Mouse (Mus musculus) NIH3T3 (cell line): ENCODE results near the gene Tmsb4x.
A peak's percentile ranks its signal among the peaks of the same experiment; 100 is the strongest.

Experiments
- DNase-seq: peaks from one replicate; pipeline ENCODE4 v3.0.0-alpha.2; 2012; ENCODE audit warnings: low read depth

Gene Tmsb4x

DNA sequence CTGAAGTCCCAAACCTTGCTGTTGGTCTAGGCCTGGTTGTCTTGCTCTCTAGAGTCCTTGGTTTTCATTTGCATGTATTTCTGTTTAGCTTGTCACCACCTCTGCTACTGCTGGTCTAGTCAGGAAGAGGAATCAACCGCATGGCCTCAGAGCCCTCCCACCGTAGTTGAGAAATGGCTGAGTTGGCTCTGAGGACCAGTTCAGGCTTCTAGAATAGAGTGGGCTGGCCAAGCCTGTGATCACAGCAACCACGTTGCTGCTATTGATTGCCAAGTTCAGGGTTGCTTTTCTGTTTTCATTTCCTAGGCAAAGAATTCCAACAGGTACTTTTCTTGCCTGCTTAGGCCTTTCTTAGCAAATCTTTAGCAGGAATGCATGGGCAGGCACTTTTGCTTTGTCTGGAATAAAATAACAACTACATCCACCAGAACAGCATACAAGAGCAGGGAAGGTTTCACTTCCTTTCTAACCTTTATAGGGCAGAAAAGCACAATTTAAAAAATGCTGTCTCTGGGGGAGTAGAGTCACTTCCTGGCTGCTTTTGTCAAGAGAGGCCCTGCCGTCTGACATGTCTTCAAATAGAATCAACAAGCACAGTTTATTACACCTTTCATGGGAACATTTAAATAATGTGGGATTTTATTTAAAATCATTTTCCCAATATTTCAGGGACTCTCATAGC is 29.0 kb downstream of the Tmsb4x start:
- peak; percentile 20 for DNase-seq

DNA sequence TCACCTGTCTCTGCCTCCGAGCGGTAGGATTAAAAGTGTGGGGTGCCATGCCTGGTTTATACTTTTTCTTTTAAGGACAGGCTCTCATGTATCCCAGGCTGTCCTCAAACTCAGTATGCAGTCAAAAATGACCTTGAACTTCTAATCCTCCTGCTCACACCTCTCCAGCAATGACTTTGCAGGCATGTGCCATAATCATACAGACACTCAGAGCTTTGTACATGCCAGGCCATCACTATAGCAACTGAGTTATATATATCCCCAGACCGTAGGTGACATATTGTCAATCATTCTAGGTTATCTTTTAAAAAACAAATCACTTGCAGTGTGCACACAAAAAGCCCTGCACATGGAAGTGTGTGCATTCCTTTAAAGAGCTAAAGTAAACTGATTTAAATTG is 29.6 kb downstream of the Tmsb4x start:
- no peak for DNase-seq

DNA sequence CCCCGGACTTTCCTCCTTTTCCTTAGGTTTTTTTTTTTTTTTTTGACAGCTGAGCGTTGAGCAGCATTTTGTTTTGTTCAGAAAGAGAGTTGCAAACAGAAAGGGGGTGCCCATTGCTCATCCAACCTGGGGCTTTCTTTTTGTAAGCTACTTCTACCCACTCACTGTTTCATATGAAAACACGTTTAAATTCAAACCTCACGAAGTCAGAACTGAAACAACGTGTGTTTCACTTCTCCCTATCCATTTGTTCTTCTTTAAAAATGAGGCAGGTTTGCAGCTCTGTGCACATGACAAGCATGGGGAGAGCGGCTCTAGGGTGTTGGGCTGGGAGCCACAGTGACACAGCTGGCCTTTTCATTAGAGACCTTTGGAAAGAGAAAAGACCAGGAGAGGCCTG is 33.8 kb downstream of the Tmsb4x start:
- no peak for DNase-seq

DNA sequence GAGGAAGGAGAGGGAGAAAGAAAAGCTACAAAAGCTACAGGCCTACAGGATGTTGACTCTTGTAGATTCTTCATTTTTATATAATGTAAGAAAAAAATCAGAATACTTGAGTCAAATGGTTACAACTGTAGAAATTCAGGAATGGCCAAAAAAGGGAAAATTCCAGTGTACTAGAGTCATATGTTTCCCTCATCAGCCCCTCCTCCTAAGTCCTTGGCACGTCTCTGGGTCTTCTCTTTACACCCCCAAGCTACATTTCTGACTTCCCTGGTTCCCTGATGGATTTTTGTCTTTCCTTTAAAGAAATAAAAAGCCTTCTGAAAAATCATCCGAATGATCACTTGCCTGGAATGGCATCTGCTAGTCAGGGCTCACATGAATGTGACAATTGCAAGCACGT is 34.8 kb downstream of the Tmsb4x start:
- DNase-seq, result peak; percentile 66

DNA sequence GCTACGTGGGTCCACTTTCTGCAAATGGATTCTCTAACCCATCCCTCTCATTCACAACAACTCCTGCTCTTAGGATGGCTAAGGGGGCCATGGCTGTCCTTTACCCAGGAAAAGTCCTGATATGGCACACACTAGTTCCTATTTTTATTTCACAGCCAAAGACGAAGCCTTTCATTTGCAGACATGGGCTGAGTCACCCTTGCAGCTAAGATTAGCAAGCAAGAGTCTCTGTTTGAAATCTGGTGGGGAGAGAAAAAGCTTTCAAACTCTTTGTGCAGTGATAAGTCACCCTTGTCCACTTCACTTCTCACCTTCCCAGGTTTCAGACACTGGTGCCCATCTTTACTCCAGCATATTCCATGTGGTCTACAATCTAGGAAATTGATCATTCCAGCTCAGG is 36.9 kb downstream of the Tmsb4x start:
- DNase-seq, result peak; percentile 6

DNA sequence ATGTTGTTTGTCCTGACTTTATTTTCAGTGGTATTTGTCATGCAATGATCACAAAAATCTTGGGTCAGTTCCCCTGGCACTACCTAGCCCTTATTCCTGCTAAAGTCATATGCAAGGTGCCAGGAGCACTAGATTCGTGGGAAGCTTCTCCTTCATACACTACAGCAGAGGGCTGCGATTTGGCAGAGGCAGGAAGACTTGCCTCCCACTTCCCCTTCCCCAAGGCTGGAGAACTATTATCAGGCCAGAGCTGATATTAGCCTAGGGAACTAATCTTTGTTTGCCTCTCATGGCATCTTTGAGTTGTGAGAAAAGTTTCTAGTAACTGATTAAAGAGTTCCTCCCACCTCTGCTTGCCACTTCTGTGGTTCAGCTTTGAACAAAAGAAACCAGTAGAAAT is 37.8 kb downstream of the Tmsb4x start:
- no peak for DNase-seq

DNA sequence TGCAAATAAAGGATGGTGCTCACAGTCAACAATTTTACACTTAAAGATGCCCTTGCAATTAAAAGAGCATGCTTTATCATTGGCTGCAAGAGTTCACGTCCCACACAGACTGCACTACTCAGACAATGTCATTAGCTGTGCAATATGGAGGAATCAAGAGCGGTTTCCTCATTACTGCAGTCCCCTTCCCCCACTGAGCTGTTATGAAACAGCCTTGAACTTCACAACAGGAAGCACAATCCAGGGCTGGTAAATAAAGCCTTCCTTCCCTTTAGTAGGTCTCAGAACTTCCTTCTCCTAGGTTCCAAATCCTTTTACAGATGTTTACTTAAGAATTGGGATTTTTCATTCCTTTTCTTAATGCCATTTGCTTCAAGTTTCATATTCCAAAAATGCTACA is 41.8 kb downstream of the Tmsb4x start:
- DNase-seq, result no peak

DNA sequence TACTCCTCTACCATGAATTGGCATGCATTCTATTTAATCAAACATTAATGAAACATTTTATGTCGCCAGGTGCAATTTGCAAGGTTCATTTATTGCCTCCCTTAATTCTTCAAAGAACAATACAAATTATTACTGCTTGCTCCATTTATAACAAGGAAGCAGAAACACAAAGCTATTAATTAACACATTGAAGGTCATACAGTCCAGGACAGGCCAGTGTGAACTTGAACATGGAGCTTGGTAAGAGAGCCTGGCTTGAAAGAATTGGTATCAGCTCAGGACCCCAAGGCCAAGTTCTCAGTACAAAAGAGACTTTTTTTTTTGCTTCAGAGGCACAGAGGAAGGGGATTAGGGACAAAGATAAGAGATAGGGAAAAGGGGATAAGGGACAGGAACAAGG is 43.1 kb downstream of the Tmsb4x start:
- DNase-seq, result no peak

DNA sequence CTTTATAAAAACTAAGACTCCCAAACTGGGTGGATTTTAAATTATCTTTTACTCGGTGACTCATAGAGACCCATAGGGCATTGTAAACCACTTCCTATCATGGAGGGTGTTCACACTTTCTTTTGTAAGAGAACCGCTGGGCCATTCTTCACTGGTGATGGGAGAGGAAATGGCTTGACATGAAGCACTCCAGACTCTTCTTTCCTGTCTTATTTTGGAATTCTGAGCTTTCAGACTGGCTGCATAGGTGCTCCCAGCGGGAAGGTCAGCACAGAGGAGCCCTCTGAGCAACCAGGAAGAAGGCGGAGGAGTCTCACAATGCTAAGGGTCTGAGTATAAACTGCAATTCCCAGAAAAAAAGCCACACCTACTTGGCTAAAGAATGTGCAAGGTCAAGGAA is 51.4 kb downstream of the Tmsb4x start:
- DNase-seq, result no peak
